Mouse (Mus musculus) liver, embryonic 14.5 days (tissue): ENCODE data around the gene Dcun1d2. TPM values are rescaled to one million over a fixed set of nuclear protein-coding genes. Genes with fewer than 3 reads are reported as not detected.

Experiments
- ATAC-seq: fragments of 200-750 bp; cut with Nextera tagmentation; 2 replicates; pipeline ENCODE4 v1.8.0; 2017; ENCODE audit warnings: moderate number of reproducible peaks, mild to moderate bottlenecking, moderate library complexity; ENCODE audit not compliant: insufficient read depth
- DNase-seq, 3 experiments: peaks; one replicate each; pipeline ENCODE4 v3.0.0-alpha.2; 2012 to 2013; ENCODE audit warnings: low read depth in 3 of 3, low spot score in 3 of 3
- H3K27ac ChIP-seq: fragments of 300-500 bp; sonication (generic); 2 replicates; pipeline ENCODE4 v1.5.1; 2014; ENCODE audit warnings: moderate library complexity, mild to moderate bottlenecking, control low read depth, inconsistent platforms
- H3K27me3 ChIP-seq: fragments of 300-500 bp; sonication (generic); 2 replicates; pipeline ENCODE4 v1.6.1; 2014; ENCODE audit warnings: mild to moderate bottlenecking, low read length, moderate library complexity; ENCODE audit not compliant: control insufficient read depth, insufficient read depth
- H3K36me3 ChIP-seq: fragments of 300-500 bp; sonication (generic); replicated peaks from 2 replicates; pipeline ENCODE4 v1.6.1; 2014; ENCODE audit warnings: low read depth; ENCODE audit not compliant: control insufficient read depth, insufficient read depth
- H3K4me1 ChIP-seq, 2 experiments: fragments of 200-500 bp in 1 of 2; fragments of 300-500 bp in 1 of 2; sonication (generic) in 1 of 2; replicated peaks; 2 replicates each; pipeline ENCODE4 v1.6.1; 2012 to 2014; ENCODE audit warnings: antibody characterized with exemption in 1 of 2, inconsistent platforms in 1 of 2, low read length in 1 of 2; ENCODE audit not compliant: control insufficient read depth in 2 of 2, insufficient read depth in 2 of 2
- H3K4me2 ChIP-seq: fragments of 300-500 bp; sonication (generic); 2 replicates; pipeline ENCODE4 v1.6.1; 2014; ENCODE audit warnings: low read depth, mild to moderate bottlenecking, control low read depth, moderate library complexity
- H3K4me3 ChIP-seq, 2 experiments: fragments of 200-500 bp in 1 of 2; fragments of 300-500 bp in 1 of 2; sonication (generic) in 1 of 2; 2 replicates each; pipeline ENCODE4 v1.5.1; 2012 to 2014; ENCODE audit warnings: low read depth in 2 of 2, low read length in 2 of 2, mild to moderate bottlenecking in 2 of 2, control low read depth in 1 of 2, inconsistent platforms in 1 of 2, moderate library complexity in 1 of 2; ENCODE audit not compliant: insufficient read depth in 1 of 2
- H3K9ac ChIP-seq: fragments of 300-500 bp; sonication (generic); replicated peaks from 2 replicates; pipeline ENCODE4 v1.6.1; 2014; ENCODE audit warnings: mild to moderate bottlenecking, control low read depth, moderate library complexity
- H3K9me3 ChIP-seq: fragments of 300-500 bp; sonication (generic); 2 replicates; pipeline ENCODE4 v1.6.1; 2016; ENCODE audit warnings: low read length, mixed read lengths; ENCODE audit not compliant: control insufficient read depth
- CTCF ChIP-seq: IDR thresholded peaks from 2 replicates; pipeline ENCODE4 v1.5.1; 2016; ENCODE audit warnings: antibody characterized with exemption, low read depth, control low read depth
- EP300 ChIP-seq: IDR thresholded peaks from 2 replicates; pipeline ENCODE4 v1.6.1; 2016; ENCODE audit warnings: antibody characterized with exemption, low read depth
- WGBS: fragments of 180-500 bp; shearing (Covaris S2); extraction: QIAGEN DNeasy Blood & Tissue Kit; methylation state at CpG from one replicate; pipeline ENCODE4 v1.1.7; 2014; ENCODE audit not compliant: insufficient replicate concordance; 5-methylcytosine and 5-hydroxymethylcytosine counted together
- polyA plus RNA-seq, 2 experiments: library from polyadenylated mRNA; depleted of rRNA in 1 of 2; stranded (reverse) in 1 of 2; unstranded in 1 of 2; fragments of >200 nt; fragmentation: Nextera tagmentation in 1 of 2; extraction: Ambion mirVana in 1 of 2; gene quantifications; 2 replicates each; pipeline versions ENCODE4 v1.2.1 to v1.2.3; 2012 to 2014

Dcun1d2 gene
- polyA plus RNA-seq, 2 experiments = 7.1 to 7.9 TPM

GRCm38 (mm10) chr8:13267566-13267965 lies 20.4 kb downstream of the Dcun1d2 start:
- no peak overlapping the region for H3K4me3 ChIP-seq
- H3K9me3 ChIP-seq = no peaks in the 10 kb centered on the region
- H3K9ac ChIP-seq = no peak overlapping the region
- DNase-seq = no peak
- peaks cover 0 to 4% of the 10 kb centered on the region in 2 experiments; a peak in 1 of 4 replicates for H3K4me1 ChIP-seq
- no peak for ATAC-seq
- no peak overlapping the region for H3K27ac ChIP-seq
- TF ChIP-seq CTCF = no peak
- no peak for TF ChIP-seq EP300
- H3K36me3 ChIP-seq = no peaks in the 10 kb centered on the region; the same call in none of the 2 replicates
- 69% methylated on average over 2 of the region's 2 CpGs for WGBS
- H3K4me2 ChIP-seq = no peak overlapping the region
- no peaks in the 10 kb centered on the region for H3K27me3 ChIP-seq

GRCm38 (mm10) chr8:13263376-13263775 lies 24.6 kb downstream of the Dcun1d2 start:
- Histone ChIP-seq H3K27ac (no peak overlapping the region), H3K9ac (no peak overlapping the region), H3K4me2 (no peak overlapping the region), H3K9me3 (no peaks in the 10 kb centered on the region), H3K36me3 (no peaks in the 10 kb centered on the region), H3K27me3 (no peaks in the 10 kb centered on the region), H3K4me1 (peaks cover 0 to 4% of the 10 kb centered on the region in 2 experiments; a peak in 1 of 4 replicates), H3K4me3 (no peak overlapping the region)
- 16% methylated on average over 3 of the region's 3 CpGs for WGBS
- DNase-seq (no peak), ATAC-seq (no peak)
- TF ChIP-seq EP300 = no peak
- TF ChIP-seq CTCF = no peak

GRCm38 (mm10) chr8:13254019-13254418 lies 33.9 kb downstream of the Dcun1d2 start, which contains the start of gene Adprhl1:
TSS of gene Adprhl1 (minus strand) at chr8:13254162.
- TF ChIP-seq EP300 (no peak), CTCF (peak; percentile 93)
- ATAC-seq = peak; percentile 60
- Histone ChIP-seq H3K9me3 (no peaks in the 10 kb centered on the region), H3K27me3 (no peaks in the 10 kb centered on the region), H3K4me2 (no peak within 1 kb of the TSS), H3K36me3 (peaks cover 5% of the 10 kb centered on the region; the same call in 1 of the 2 replicates), H3K4me1 (no peaks in the 10 kb centered on the region), H3K4me3 (no peak within 1 kb of the TSS), H3K27ac (no peak within 1 kb of the TSS), H3K9ac (no peak within 1 kb of the TSS)
- 26% methylated on average over 8 of the region's 8 CpGs for WGBS
- peak; percentile 28 to 33 (median 30) for DNase-seq

- Histone ChIP-seq H3K9ac (no peak overlapping the region), H3K9me3 (no peaks in the 10 kb centered on the region), H3K36me3 (peaks cover 5% of the 10 kb centered on the region; the same call in 1 of the 2 replicates), H3K4me2 (no peak overlapping the region), H3K27ac (no peak overlapping the region), H3K4me1 (no peaks in the 10 kb centered on the region), H3K27me3 (no peaks in the 10 kb centered on the region), H3K4me3 (no peak overlapping the region)
- TF ChIP-seq EP300 (no peak), CTCF (no peak)
- no peak for DNase-seq
- no peak for ATAC-seq
- WGBS = 64% methylated on average over 5 of the region's 5 CpGs
Observed at GRCm38 (mm10) chr8:13253413-13253812, 34.5 kb downstream of the Dcun1d2 start.

- Histone ChIP-seq H3K4me1 (no peaks in the 10 kb centered on the region), H3K4me3 (no peak overlapping the region), H3K27me3 (no peaks in the 10 kb centered on the region), H3K4me2 (no peak overlapping the region), H3K9ac (no peak overlapping the region), H3K27ac (no peak overlapping the region), H3K36me3 (peaks cover 5% of the 10 kb centered on the region; the same call in 1 of the 2 replicates), H3K9me3 (no peaks in the 10 kb centered on the region)
- no peak for ATAC-seq
- TF ChIP-seq EP300 = no peak
- TF ChIP-seq CTCF = no peak
- DNase-seq = no peak
- 75% methylated on average over 13 of the region's 13 CpGs for WGBS
Observed at GRCm38 (mm10) chr8:13252837-13253236, 35.1 kb downstream of the Dcun1d2 start.
